Mouse (Mus musculus) cerebellum, adult 2 months (tissue): Measurements from ENCODE around the gene Ap3s2.

ENCODE experiments used
- CTCF ChIP-seq: fragments of 200-500 bp; IDR thresholded peaks from 2 replicates; pipeline ENCODE4 v1.5.1; 2011; ENCODE audit warnings: low read depth, mild to moderate bottlenecking, control low read depth, low read length, moderate library complexity, borderline replicate concordance; ENCODE audit not compliant: insufficient read depth
- POLR2A ChIP-seq: fragments of 200-500 bp; IDR thresholded peaks from 2 replicates; pipeline ENCODE4 v1.6.1; 2011; ENCODE audit warnings: low read length, control low read depth, borderline replicate concordance; ENCODE audit not compliant: insufficient read depth

GRCm38 (mm10) chr7:79856305-79856704 is 64.1 kb downstream of the Ap3s2 start:
- TF ChIP-seq CTCF (no peak), POLR2A (no peak)
